Mouse (Mus musculus): Measurements from ENCODE around the gene Slco2a1. TPM values are rescaled to one million over a fixed set of nuclear protein-coding genes. Genes with fewer than 3 reads are reported as not detected.
A peak's percentile ranks its signal among the peaks of the same experiment; 100 is the strongest.

Gene Slco2a1
- polyA plus RNA-seq, 1 experiment from 2014 or later = 17.5 TPM

- ATAC-seq (ENCODE audit: borderline replicate concordance, extremely low read depth, low FRiP score, low TSS enrichment) = no peak
- Histone ChIP-seq H3K27me3 (no peaks in the 10 kb centered on the region), H3K36me3 (no peaks in the 10 kb centered on the region), H3K4me2 (no peak overlapping the region), H3K9ac (no peak overlapping the region), H3K9me3 (no peaks in the 10 kb centered on the region), H3K4me3 (no peak overlapping the region), H3K27ac (no peak overlapping the region), H3K4me1 (no peaks in the 10 kb centered on the region)
- WGBS = 37% methylated on average over 6 of the region's 6 CpGs
These were observed 2.0 kb downstream of the Slco2a1 start for GRCm38 (mm10) chr9:102990306-102991133.

GRCm38 (mm10) chr9:102991134-102991406, 2.6 kb downstream of the Slco2a1 start:
- Histone ChIP-seq H3K4me1 (no peaks in the 10 kb centered on the region), H3K36me3 (no peaks in the 10 kb centered on the region), H3K27me3 (no peaks in the 10 kb centered on the region), H3K27ac (no peak overlapping the region), H3K4me3 (no peak overlapping the region), H3K9me3 (no peaks in the 10 kb centered on the region), H3K4me2 (no peak overlapping the region), H3K9ac (no peak overlapping the region)
- 77% methylated on average over 4 of the region's 4 CpGs for WGBS
- no peak for ATAC-seq (ENCODE audit: borderline replicate concordance, extremely low read depth, low FRiP score, low TSS enrichment)

GRCm38 (mm10) chr9:102992877-102993276, 4.4 kb downstream of the Slco2a1 start:
- no peak overlapping the region for H3K4me3 ChIP-seq
- no peak overlapping the region for H3K9ac ChIP-seq
- 52% methylated on average over 6 of the region's 6 CpGs for WGBS
- no peaks in the 10 kb centered on the region for H3K36me3 ChIP-seq
- H3K4me2 ChIP-seq = no peak overlapping the region
- H3K4me1 ChIP-seq = 0 out of 2 replicates have a peak, but pooled peaks cover 4% of the 10 kb centered on the region
- H3K27ac ChIP-seq = no peak overlapping the region
- H3K27me3 ChIP-seq = no peaks in the 10 kb centered on the region
- ATAC-seq (ENCODE audit: borderline replicate concordance, extremely low read depth, low FRiP score, low TSS enrichment) = no peak
- no peaks in the 10 kb centered on the region for H3K9me3 ChIP-seq

- Histone ChIP-seq H3K9ac (no peak overlapping the region), H3K9me3 (no peaks in the 10 kb centered on the region), H3K4me3 (no peak overlapping the region), H3K27ac (no peak overlapping the region), H3K4me2 (no peak overlapping the region), H3K4me1 (0 out of 2 replicates have a peak, but pooled peaks cover 4% of the 10 kb centered on the region), H3K36me3 (no peaks in the 10 kb centered on the region), H3K27me3 (no peaks in the 10 kb centered on the region)
- WGBS = 53% methylated on average over 5 of the region's 5 CpGs
- no peak for ATAC-seq (ENCODE audit: borderline replicate concordance, extremely low read depth, low FRiP score, low TSS enrichment)
These were observed 5.3 kb downstream of the Slco2a1 start for GRCm38 (mm10) chr9:102993764-102994163.

DNA sequence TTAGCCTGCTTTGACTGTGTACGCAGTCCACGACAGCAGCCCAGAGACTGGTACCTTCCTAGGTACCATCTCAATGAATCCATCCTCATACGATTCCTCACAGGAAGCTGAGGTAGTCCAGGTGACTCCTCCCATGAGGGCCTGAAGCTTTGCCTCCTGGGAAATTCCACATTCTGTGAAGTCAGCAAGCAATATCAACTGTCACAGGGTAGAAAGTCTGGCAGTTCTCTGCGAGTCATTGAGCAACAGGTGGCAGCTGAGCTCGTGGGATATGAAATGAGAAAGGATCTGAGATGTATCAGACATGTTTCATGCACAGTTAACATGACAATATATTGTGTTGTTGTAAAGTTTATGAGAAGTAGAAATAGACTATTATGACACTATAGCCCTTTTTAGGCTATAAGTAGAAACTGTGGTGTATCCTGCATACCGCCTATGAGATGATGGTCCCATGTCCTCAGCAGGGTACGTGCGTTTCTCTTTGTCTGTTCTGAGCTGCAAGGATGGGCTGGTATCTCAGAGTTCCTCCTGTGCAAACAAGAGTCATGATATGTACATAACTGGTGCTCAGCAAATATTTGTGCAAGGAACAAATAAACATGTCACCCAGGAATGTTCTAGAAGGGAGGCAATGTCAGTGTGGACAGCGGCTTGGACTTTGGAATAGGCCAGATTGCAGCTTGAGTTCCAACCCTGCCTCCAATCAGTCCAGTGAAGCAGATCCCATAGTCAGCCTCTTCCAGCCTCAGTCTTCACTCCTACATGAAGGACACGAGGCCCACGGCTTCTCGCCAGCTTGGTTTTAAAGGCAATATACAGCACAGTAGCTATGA, 7.5 kb downstream of the Slco2a1 start:
- no peaks in the 10 kb centered on the region for H3K36me3 ChIP-seq
- no peak overlapping the region for H3K4me3 ChIP-seq
- ATAC-seq (ENCODE audit: borderline replicate concordance, extremely low read depth, low FRiP score, low TSS enrichment) = no peak
- 76% methylated on average over 12 of the region's 12 CpGs for WGBS
- 0 out of 2 replicates have a peak, but pooled peaks cover 4% of the 10 kb centered on the region for H3K4me1 ChIP-seq
- no peak overlapping the region for H3K4me2 ChIP-seq
- H3K9ac ChIP-seq = no peak overlapping the region
- no peaks in the 10 kb centered on the region for H3K9me3 ChIP-seq
- no peak overlapping the region for H3K27ac ChIP-seq
- no peaks in the 10 kb centered on the region for H3K27me3 ChIP-seq

DNA sequence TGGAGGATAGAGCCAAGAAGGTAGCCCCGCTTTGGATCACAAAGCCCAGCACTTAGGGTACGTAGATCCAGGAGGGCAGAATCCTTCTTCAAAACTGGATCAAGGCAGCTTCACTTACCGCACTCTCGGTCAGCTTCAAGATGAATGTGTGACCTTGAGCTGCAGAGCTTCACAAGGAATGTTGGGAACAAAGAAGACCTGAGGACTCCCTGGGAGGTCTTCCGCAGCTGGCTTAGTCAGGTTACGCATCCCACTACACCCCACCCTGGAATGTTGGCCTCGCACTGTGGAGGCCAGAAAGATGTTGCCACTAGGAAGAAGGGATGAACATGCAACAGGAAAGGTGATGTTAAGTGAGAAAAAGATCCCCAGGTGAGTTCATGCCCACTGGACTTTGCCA, 11.9 kb downstream of the Slco2a1 start:
- 73% methylated on average over 7 of the region's 7 CpGs for WGBS
- no peak for ATAC-seq (ENCODE audit: borderline replicate concordance, extremely low read depth, low FRiP score, low TSS enrichment)
- H3K4me2 ChIP-seq = no peak overlapping the region
- H3K9me3 ChIP-seq = no peaks in the 10 kb centered on the region
- H3K9ac ChIP-seq = no peak overlapping the region
- no peaks in the 10 kb centered on the region for H3K27me3 ChIP-seq
- H3K4me1 ChIP-seq = 0 out of 2 replicates have a peak, but pooled peaks cover 15% of the 10 kb centered on the region
- H3K4me3 ChIP-seq = no peak overlapping the region
- no peak overlapping the region for H3K27ac ChIP-seq
- H3K36me3 ChIP-seq = no peaks in the 10 kb centered on the region

DNA sequence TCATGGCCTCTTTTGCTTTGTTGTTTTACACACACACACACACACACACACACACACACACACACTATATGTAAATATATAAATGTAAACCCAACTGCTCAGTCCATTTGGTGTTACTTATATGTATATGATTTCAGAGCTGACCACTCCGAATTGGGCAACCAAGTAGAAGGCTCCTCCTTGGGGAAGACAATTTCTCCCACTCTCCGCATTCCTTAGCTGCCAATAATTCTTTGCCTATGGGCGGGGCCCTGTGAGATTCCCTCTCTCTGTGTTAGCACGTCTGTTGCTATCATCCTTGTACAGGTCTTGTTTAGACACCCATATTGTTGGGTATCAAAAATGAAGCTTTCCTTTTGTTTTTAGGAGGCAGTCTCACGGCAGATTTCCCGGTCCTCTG, 15.8 kb downstream of the Slco2a1 start:
- H3K4me2 ChIP-seq = no peak overlapping the region
- no peak for ATAC-seq (ENCODE audit: borderline replicate concordance, extremely low read depth, low FRiP score, low TSS enrichment)
- H3K27me3 ChIP-seq = no peaks in the 10 kb centered on the region
- no peak overlapping the region for H3K4me3 ChIP-seq
- H3K9me3 ChIP-seq = no peaks in the 10 kb centered on the region
- WGBS = 59% methylated on average over 6 of the region's 6 CpGs
- no peak overlapping the region for H3K9ac ChIP-seq
- H3K27ac ChIP-seq = no peak overlapping the region
- peaks cover 43% of the 10 kb centered on the region for H3K4me1 ChIP-seq
- no peaks in the 10 kb centered on the region for H3K36me3 ChIP-seq

GRCm38 (mm10) chr9:103007699-103008078, 19.2 kb downstream of the Slco2a1 start:
- H3K9me3 ChIP-seq = no peaks in the 10 kb centered on the region
- WGBS = under 1% methylated on average over 15 of the region's 15 CpGs

GRCm38 (mm10) chr9:103008079-103008855, 19.8 kb downstream of the Slco2a1 start:
- Histone ChIP-seq H3K4me1 (peaks cover 61% of the 10 kb centered on the region), H3K4me3 (peak overlapping the region; percentile 55), H3K4me2 (peak overlapping the region; percentile 94), H3K9me3 (no peaks in the 10 kb centered on the region), H3K27me3 (no peaks in the 10 kb centered on the region), H3K36me3 (no peaks in the 10 kb centered on the region), H3K9ac (peak overlapping the region; percentile 58), H3K27ac (peak overlapping the region; percentile 91)
- WGBS = under 1% methylated on average over 50 of the region's 50 CpGs
- peak; percentile 35; the same call in 1 of the 2 replicates for ATAC-seq (ENCODE audit: borderline replicate concordance, extremely low read depth, low FRiP score, low TSS enrichment)

More at GRCm38 (mm10) chr9:103007699-103008078, 19.2 kb downstream of the Slco2a1 start:
- no peaks in the 10 kb centered on the region for H3K36me3 ChIP-seq
- H3K27ac ChIP-seq = peak overlapping the region; percentile 91
- peak; percentile 91 for ATAC-seq (ENCODE audit: borderline replicate concordance, extremely low read depth, low FRiP score, low TSS enrichment)
- peak overlapping the region; percentile 58 for H3K9ac ChIP-seq
- peaks cover 59% of the 10 kb centered on the region for H3K4me1 ChIP-seq
- H3K4me3 ChIP-seq = peak overlapping the region; percentile 55
- no peaks in the 10 kb centered on the region for H3K27me3 ChIP-seq
- peak overlapping the region; percentile 94 for H3K4me2 ChIP-seq

- Histone ChIP-seq H3K27ac (no peak overlapping the region), H3K4me1 (peaks cover 57% of the 10 kb centered on the region), H3K4me2 (peak overlapping the region; percentile 94), H3K4me3 (peak overlapping the region; percentile 55; the same call in 1 of the 2 replicates), H3K9me3 (no peaks in the 10 kb centered on the region), H3K36me3 (no peaks in the 10 kb centered on the region), H3K27me3 (no peaks in the 10 kb centered on the region), H3K9ac (no peak overlapping the region)
- no peak for ATAC-seq (ENCODE audit: borderline replicate concordance, extremely low read depth, low FRiP score, low TSS enrichment)
- WGBS = 38% methylated on average over 3 of the region's 3 CpGs
These were observed 21.6 kb downstream of the Slco2a1 start for GRCm38 (mm10) chr9:103010161-103010560.

GRCm38 (mm10) chr9:103013366-103013765, 24.9 kb downstream of the Slco2a1 start:
- WGBS = 6% methylated on average over 5 of the region's 5 CpGs
- no peaks in the 10 kb centered on the region for H3K27me3 ChIP-seq
- H3K36me3 ChIP-seq = no peaks in the 10 kb centered on the region
- H3K4me2 ChIP-seq = no peak overlapping the region
- H3K27ac ChIP-seq = no peak overlapping the region
- H3K9me3 ChIP-seq = no peaks in the 10 kb centered on the region
- no peak overlapping the region for H3K4me3 ChIP-seq
- H3K4me1 ChIP-seq = peaks cover 32% of the 10 kb centered on the region
- H3K9ac ChIP-seq = no peak overlapping the region
- no peak for ATAC-seq (ENCODE audit: borderline replicate concordance, extremely low read depth, low FRiP score, low TSS enrichment)
